Mouse (Mus musculus): ENCODE measurements around the gene Gpr3.

Gene Gpr3

DNA sequence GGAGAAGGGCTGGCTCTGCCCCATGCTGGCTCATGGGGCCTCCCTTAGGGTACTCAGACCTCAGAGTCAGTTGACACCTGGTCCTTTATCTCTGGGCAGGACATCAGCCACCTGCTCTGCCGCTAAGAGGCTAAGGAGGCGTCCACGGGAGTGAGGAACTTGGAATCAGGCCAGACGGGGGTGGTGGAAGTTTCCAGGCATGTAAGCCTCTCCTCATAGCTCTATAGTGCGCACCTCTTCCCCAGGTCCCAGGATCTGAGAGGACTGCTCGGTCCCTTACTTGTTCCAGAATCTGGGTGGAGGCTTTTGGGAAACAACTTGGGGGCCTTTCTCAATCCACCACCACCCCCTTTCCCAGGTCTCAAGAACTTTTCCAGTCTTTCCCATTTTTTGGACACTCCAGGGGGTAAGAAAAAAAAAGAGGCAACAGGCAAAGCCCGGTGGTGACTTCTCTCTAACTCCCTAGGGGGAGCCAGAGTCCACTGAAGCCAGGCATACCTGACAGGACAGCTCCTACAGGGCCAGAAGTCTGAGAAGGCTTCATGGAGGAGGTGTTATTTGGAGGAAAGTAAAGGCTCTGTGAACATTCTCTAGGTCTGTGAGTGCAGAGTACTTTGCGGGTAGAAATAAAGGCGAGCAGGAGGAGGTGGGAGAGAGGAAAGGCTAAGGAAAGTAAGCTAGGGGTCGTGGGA, 21.1 kb upstream of the Gpr3 start:
- DNase-seq (ENCODE audit: low spot score in 2 of 2), result peak in 1 of 2 experiments; percentile 54

DNA sequence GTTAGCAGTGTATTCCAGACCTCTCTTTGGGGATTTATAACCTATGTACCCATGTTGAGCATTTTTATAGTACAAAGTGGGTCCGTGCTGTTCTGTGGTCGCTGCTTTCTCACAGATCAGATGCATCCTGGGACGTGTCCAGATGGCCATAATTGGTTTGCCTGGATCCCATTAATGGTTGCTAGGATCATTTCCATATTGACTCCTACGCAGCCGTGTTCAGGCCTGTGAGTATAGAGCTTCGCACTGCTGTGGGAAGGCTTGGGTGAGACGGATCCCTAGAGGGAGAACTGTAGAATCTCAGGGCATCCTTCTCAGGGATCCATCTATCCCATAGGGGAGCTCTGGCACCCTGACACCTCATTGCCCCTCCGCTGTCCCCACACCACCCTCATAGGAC, 17.2 kb upstream of the Gpr3 start:
- no peak for DNase-seq (ENCODE audit: low spot score in 2 of 2)

DNA sequence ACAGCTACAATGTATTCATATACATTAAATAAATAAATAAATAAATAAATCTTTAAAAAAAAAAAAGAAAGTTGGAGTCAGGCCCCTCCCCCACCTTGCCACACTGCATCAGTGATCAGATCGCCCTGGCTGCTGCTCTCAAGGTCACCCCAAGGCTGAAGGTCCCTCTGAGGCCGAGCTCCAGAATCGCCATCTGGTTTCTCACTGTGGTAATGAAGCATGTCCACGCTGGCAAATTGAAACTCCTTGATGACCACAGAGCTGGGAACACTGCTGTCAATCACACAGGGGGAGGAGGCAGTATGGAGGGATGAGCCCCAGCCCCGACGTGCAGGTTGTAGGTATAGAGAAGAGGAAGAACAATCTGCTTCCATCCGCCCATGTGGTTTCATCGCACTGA, 15.3 kb upstream of the Gpr3 start:
- no peak for DNase-seq (ENCODE audit: low spot score in 2 of 2)

DNA sequence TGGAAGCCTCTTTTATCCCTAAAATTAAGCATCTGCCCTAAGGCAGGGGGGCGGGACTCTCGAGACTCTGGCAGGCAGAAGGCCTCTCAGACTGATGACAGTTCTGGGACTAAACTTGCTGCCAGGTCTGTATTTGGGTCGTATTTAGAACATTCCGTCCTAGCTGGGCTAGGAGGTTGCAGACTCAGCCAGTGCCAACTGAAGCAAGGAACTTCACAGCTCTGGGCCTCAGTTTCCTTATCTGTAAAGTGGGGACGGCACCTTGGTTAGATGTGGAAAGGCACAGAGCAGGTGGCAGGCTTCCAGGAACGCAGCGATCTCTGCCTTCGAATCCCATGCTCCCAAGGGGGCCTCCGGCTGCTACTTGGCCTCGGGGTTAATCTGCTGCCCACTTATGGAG, 13.7 kb upstream of the Gpr3 start:
- DNase-seq (ENCODE audit: low spot score in 2 of 2), result no peak

GRCm38 (mm10) chr4:133223875-133224274, 11.5 kb upstream of the Gpr3 start:
- DNase-seq (ENCODE audit: low spot score in 2 of 2), result no peak

DNA sequence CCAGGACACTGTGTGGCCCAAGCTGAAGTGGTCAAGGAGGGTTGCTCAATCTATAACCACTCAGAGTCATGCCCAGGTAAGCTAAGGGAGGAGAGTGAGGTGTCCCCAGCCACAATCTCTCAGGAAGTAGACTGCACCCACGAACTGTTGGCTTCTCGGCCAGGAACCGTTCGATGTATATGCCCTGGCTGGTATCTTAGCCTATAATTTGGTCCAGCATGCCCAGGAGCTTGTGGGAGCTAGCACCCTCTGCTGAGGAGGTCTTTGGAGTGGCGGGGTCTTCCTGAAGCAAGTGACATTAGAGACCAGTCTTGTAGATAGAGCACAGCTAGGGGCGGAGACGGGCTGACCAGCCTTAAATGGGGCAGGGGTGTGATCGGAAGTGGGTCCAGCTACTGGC, 9.4 kb upstream of the Gpr3 start:
- DNase-seq (ENCODE audit: low spot score in 2 of 2), result no peak

- DNase-seq (ENCODE audit: low spot score in 2 of 2), result no peak
Observed at GRCm38 (mm10) chr4:133220656-133221055, 8.3 kb upstream of the Gpr3 start.

DNA sequence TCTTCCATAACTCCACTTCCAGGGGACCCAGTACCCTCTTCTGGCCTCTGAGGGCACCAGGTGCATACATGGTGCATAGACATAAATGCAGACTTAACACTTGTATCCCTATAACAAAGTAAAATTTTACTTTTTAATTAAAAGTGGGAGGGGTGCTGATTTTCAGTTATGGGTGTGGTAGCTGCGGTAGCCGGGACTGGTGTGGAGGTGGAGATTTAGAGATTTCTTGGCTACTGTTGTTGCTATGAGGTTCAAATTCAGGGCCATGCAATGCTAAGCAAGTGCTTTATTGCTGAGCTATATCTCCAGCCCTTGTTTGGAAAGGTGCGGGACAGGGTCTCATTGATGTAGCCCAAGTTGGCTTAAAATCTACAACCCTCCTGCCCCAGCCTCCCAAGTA, 6.4 kb upstream of the Gpr3 start:
- no peak for DNase-seq (ENCODE audit: low spot score in 2 of 2)

GRCm38 (mm10) chr4:133217641-133218040, 5.3 kb upstream of the Gpr3 start:
- peak; percentile 68 to 82 for DNase-seq (ENCODE audit: low spot score in 2 of 2)

DNA sequence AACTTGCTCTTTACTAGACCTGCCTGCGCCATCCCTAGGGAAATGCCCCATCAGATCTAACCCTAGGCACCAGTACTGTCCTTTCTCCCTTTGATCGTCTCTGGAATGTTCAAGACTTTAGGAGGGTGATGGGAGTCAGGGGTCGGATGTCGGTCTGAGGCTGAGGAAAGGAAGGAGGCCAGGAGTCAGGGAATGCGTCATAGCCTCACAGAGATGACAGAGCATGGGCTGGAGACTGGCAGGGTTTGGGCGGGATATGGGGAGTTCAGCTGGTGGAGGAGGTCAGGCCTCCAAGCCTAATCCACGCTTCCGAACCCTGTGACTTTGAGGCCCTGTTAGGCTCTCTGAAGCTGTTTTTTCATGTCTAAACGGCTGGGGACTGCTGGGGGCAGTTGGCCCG, 1.3 kb upstream of the Gpr3 start:
- DNase-seq (ENCODE audit: low spot score in 2 of 2), result no peak

GRCm38 (mm10) chr4:133213268-133213590, 893 bp upstream of the Gpr3 start:
- DNase-seq (ENCODE audit: low spot score in 2 of 2), result no peak

DNA sequence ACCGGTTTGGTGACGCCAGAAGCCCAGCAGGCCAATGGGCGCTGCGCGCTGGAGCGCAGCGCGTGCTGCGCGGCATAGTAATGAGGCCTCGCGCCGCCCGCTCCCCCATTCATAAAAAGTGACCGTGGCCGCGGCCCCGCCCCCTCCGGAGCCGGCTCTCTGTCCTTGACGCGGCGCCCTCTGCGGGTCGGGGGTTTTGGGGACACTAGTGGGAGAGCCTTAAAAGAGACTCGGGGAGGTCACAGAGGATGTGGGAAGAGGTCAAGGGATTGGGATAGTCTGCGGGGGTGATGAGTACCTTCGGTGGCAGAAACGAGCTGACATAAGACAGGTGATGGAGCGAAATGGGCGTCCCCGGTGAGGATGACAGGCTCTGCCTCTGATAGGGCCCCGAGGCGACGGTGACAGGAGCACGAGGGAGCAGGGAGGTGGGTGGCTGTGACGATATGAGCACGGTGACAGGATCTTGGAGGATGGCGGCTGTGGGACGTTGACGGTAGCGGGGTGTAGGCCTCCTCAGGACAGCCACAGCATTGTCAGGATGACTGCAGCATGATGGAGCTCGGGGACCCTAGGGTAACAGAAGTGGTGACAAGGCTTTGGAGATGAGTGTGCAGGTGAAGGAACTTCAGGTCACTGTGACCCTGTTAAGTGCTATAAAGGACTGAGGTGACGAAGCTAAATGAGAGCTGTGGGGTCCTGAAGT, 379 bp upstream of the Gpr3 start:
- peak; percentile 53 to 80 for DNase-seq (ENCODE audit: low spot score in 2 of 2)

DNA sequence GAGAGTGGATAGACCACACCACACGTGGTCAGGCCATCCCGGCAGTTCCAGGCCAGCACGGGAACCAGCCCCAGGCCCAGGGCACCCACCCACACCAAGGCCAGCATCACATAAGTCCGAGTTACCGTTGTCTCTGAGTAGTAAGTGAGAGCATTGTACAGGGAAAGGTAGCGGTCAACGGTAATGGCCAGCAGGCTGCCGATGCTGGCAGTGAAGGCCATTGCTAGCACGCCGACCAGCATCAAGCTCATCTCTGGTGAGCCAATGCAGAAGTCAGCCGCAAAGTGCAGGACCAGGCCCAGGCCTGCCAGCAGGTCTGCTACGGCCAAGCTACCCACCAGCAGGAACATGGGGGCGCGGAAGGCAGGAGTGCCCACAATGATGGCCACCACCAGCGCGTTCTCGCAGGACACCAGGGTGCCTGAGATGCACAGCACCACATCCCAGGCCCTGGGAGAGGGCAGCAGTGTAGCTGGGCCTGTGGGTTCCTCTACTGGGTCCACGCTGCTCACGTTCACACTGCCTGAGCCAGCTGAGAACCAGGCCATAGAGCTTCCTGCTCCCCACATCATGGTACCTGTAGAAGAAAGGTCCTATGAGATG, 1.4 kb downstream of the Gpr3 start:
- DNase-seq (ENCODE audit: low spot score in 2 of 2), result no peak

DNA sequence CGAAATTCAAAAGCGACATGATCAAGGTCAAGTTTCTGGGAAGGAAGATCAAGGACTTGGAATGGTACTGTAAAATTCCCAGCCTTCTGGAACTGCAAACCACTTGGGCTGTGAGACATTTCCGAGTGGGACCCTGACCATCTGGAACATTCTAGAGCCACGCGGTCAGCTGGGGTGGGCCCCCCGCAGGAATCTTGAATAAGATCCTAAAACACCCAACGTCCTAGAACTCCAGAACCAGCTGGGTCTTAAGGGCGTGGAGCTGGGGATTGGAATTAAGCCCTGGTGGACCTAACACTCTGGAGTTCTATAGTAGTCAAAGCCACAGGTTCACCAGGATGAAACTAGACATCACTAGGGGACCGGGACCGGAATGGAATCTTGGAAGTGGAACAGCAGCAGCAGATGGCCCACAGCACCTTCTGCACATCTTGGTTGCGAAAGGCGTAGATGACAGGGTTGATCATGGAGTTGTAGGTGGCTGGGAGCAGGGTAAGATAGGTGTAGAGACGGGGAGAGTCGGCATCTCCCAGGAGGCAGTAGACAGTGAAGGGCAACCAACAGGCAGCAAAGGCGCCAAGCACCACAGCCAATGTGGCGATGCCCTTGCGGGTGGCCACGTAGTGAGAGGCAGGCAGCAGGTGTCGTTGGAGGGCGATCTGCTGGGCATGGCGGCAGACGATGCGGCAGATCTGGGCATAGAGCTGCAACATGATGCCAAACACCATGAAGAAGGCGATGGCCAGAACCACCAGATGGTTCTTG, 2.1 kb downstream of the Gpr3 start:
- no peak for DNase-seq (ENCODE audit: low spot score in 2 of 2)

DNA sequence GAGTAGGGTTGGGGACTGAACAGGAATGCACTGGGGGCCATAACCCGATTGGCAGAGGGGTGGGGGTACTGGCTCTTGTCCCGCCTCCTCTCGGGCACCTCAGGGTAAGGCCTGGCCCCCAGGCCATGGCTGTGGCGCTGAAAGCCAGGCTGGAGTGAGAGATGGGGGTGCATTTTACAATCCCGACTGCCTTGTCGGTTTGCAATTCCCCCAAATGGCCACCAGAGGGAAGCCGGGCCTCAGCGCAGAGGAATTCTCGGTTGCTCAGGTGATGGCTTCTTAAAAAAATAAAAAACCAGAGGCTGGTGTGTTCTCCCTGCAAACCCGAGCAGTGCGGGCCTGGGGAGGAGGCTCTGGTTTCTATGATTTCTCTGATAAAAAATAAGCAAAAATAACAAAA, 3.0 kb downstream of the Gpr3 start:
- DNase-seq (ENCODE audit: low spot score in 2 of 2), result peak in 1 of 2 experiments; percentile 62

GRCm38 (mm10) chr4:133204379-133204778, 8.0 kb downstream of the Gpr3 start:
- no peak for DNase-seq (ENCODE audit: low spot score in 2 of 2)

GRCm38 (mm10) chr4:133203591-133203990, 8.7 kb downstream of the Gpr3 start:
- no peak for DNase-seq (ENCODE audit: low spot score in 2 of 2)

DNA sequence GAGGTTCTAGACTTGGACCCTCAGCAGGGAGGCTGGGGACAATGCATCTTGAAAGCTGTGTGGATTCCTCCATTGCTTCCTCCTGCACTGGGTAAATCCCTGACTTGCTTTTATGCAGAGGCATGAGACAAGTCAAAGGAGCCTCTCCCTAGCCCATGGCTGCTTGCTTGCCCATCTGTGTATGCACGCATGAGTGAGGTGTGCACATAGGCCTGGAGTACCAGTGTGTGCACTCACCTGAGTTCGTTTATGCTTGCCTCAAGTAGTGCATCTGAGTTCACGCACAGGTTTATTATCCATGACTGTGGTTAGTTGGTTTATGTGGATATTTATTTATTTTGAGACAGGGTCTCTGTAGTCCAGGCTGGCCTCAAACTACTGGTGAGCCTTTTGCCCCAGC, 10.1 kb downstream of the Gpr3 start:
- DNase-seq (ENCODE audit: low spot score in 2 of 2), result no peak

GRCm38 (mm10) chr4:133201006-133201771, 11.1 kb downstream of the Gpr3 start:
- DNase-seq (ENCODE audit: low spot score in 2 of 2), result peak; percentile 50 to 79

DNA sequence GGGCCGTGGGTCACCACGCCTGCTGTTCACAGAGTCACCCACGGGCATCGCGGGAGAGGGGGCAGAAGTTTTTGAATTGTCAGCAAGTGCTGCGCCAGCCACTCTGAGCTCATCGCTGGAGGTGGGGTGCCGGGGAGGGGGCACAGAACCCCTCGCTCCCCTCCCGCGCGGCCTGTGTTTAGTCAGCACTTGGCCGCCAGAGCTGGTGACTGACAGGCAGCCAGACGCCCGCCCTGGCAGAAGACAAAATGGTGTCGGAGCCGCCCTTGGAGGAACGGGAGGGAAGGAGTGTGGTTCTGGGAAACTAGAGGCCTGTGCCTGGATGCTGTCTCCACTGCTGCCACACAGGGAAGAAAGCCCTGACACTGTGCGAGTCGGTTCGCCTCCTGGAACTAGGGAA, 12.0 kb downstream of the Gpr3 start:
- no peak for DNase-seq (ENCODE audit: low spot score in 2 of 2)

GRCm38 (mm10) chr4:133199743-133200142, 12.6 kb downstream of the Gpr3 start:
- DNase-seq (ENCODE audit: low spot score in 2 of 2), result no peak
